Mouse (Mus musculus) heart, adult 2 months (tissue): ENCODE results near the gene Rpusd3.

Experiments used
- CTCF ChIP-seq: fragments of 200-600 bp; IDR thresholded peaks from 2 replicates; pipeline ENCODE4 v1.8.1; 2022; ENCODE audit warnings: antibody characterized with exemption, mild to moderate bottlenecking, moderate library complexity
- POLR2A ChIP-seq: fragments of 200-500 bp; IDR thresholded peaks from 2 replicates; pipeline ENCODE4 v1.6.1; 2011; ENCODE audit warnings: mild to moderate bottlenecking, low read depth, low read length, control low read depth; ENCODE audit not compliant: insufficient read depth

- TF ChIP-seq POLR2A: no peak
- no peak for TF ChIP-seq CTCF
Measured at GRCm38 (mm10) chr6:113368124-113368523, 51.0 kb downstream of the Rpusd3 start.
